Mouse (Mus musculus) layer of hippocampus, postnatal 14 days (tissue): ENCODE measurements at regions not wholly inside any gene's neighbourhood (a gene's known extent, or its start where the extent isn't known, plus 50 kb on each side); places are given as distances from the start of the nearest gene placed in this dataset.
"Not testable (repeated sequence)": the region's sequence is repeated elsewhere in the genome, so short reads cannot be mapped to it uniquely, and the experiment has no call there.

ENCODE experiments used
- DNase-seq, 2 experiments: peaks; one replicate each; pipeline ENCODE4 v3.0.0; 2021 to 2022; ENCODE audit warnings: low spot score in 2 of 2, mixed read lengths in 1 of 2

GRCm38 (mm10) chr1:48652545-48652944, 1759.9 kb upstream of the Slc39a10 start:
- not testable (repeated sequence) for DNase-seq

- no peak for DNase-seq
Observed at GRCm38 (mm10) chr1:48651387-48651786, 1758.7 kb upstream of the Slc39a10 start.

DNA sequence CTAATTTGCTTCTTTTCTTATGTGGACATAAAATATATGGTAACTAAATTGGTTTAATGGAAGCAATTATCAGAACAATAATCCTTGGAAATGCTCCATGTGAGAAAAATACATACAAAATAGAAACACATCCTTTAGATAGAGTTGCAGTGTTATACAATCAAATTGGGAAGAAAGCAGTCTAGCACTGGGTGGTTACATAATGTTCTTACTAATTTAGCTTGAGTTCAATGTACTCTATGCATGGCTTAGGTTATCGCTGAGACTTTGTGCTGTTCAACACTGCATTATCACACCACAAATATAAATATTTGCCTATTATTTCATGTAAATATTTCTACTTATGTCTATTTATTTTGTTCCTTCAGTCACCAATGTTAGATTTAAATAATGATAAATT, 1724.5 kb upstream of the Slc39a10 start:
- DNase-seq, result no peak

DNA sequence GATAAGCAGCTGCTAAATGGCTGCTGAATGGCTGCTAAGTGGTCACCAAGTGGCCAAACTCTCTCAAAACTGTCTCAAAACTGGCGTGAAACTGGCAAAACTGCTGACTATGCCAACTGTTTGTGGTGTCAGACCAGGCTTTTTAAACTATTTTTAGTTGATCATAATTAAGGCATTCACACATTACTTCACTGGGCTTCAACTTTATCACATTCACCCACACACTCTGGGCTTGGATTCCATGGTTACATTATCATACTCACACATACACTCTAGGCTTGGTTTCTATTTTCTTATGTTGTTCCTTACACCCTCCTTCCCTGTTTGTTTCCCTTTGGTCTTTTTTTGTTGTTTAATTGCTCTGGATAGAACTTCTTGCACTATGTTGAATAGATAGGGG, 1716.4 kb upstream of the Slc39a10 start:
- peak; percentile 1 to 13 for DNase-seq
